Mouse (Mus musculus): ENCODE measurements around the gene Gm20219. TPM values are rescaled to one million over a fixed set of nuclear protein-coding genes. Genes with fewer than 3 reads are reported as not detected.

Gm20219 gene
- 0.28 TPM for polyA plus RNA-seq (2012; fragmentation: generic; extraction: Trizol)

DNA sequence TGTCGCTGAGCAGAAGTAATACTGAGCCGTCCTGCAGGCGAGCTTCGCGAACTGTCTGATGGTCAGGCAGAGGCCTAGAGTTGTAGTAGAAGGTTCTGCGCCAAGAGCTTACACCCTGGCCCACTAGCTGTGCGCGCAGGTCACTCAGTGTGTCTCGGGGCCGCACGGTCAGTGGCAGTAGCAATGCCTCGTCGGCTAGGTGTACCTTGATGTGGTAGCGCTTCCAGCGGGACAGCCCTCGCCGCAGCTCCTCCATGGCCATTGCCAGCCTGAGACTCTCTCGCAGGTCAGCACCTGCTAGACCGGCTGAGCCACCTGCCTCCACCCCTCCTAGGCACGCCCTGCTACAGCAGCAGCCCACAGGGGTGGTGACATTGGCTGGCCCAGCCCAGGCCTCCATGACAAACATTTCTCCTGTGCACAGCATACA lies at the start of gene Gm20219:
TSS of gene Gm20219 (minus strand) at position 266 of the 430 bp plus-strand sequence.
- Histone ChIP-seq H3K36me3 (ENCODE audit: control insufficient read depth, insufficient read depth) (no peaks in the 10 kb centered on the region), H3ac (ENCODE audit: control insufficient read depth, insufficient read length) (no peak within 1 kb of the TSS), H3K27me3 (ENCODE audit: control insufficient read depth, insufficient read depth, insufficient read length) (no peaks in the 10 kb centered on the region), H3K4me2 (ENCODE audit: low read depth) (no peak within 1 kb of the TSS), H3K4me3 (no peak within 1 kb of the TSS), H3K79me2 (ENCODE audit: control insufficient read depth, insufficient read depth) (no peaks in the 10 kb centered on the region)
- TF ChIP-seq MYOG (IDR thresholded peaks at IDR 0.05; ENCODE audit: control insufficient read depth in 1 of 3, insufficient read depth in 1 of 3, insufficient read length in 2 of 3, low read depth in 2 of 3): no peak
- TF ChIP-seq POLR2AphosphoS2 (IDR thresholded peaks at IDR 0.05; ENCODE audit: insufficient read length, low read depth): peak; percentile 26

DNA sequence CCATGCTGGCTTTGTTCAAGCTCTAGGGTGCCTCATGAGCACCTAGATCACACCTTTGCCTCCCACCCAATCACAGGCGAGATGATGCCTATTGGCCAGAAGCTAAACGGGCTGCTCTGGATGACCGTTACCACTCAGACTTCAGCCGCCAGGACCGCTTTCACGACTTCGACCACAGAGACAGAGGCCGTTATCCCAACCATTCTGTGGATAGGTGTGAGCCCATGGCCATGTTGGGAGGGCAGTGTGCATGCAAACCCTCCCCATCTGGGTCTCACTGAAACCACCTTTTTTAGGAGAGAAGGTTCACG lies 49.8 kb upstream of the Gm20219 start:
- H3K27me3 ChIP-seq (ENCODE audit: control insufficient read depth, insufficient read depth, insufficient read length): no peaks in the 10 kb centered on the region
- no peak overlapping the region for H3ac ChIP-seq (ENCODE audit: control insufficient read depth, insufficient read length)
- no peak overlapping the region for H3K4me3 ChIP-seq
- H3K79me2 ChIP-seq (ENCODE audit: control insufficient read depth, insufficient read depth): peaks cover 17% of the 10 kb centered on the region
- peaks cover 53% of the 10 kb centered on the region for H3K36me3 ChIP-seq (ENCODE audit: control insufficient read depth, insufficient read depth)
- TF ChIP-seq TCF12 (IDR thresholded peaks at IDR 0.05; ENCODE audit: insufficient read depth, poor library complexity, severe bottlenecking): no peak
- peak; percentile 35 for TF ChIP-seq POLR2AphosphoS2 (IDR thresholded peaks at IDR 0.05; ENCODE audit: insufficient read length, low read depth)
- no peak overlapping the region for H3K4me2 ChIP-seq (ENCODE audit: low read depth)

DNA sequence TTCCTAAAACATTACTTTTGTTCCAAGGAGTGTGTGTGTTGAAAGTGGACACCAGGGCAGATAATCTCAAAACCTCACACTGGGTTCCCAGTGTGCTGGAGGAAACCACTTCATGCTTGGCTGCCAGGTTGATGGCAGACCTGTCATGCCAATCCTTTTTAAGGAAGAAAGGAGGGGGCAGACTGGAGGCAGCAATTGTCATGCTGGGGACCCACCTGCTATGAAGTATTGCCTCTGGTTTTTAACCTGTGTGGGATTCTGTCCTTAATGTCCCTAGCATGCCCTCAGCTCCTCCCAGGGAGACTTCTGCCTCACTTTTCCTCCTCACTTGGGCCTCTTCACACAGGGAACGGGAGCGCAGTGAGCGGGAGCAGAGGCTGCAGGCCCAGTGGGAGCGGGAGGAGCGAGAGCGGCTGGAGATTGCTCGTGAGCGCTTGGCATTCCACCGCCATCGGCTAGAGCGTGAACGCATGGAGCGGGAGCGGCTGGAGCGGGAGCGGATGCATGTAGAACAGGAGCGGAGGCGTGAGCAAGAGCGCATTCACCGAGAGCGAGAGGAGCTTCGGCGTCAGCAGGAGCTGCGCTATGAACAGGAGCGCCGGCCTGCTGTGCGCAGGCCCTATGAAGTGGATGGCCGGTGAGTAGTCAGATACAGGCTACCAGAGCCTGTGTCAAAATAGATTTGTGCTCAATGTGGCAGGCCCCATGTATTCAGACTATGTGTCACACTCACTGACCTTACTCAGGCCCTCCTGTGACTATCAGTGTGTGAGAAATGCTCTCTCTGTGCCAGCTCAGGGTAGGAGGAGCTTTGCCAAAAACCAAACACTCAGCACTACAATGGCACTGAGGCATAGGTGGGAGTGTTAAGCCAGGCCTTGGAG lies 49.2 kb upstream of the Gm20219 start:
- TF ChIP-seq POLR2A (IDR thresholded peaks at IDR 0.05; ENCODE audit: insufficient read length, low read depth): peak; percentile 15
- no peak for TF ChIP-seq TCF3 (IDR thresholded peaks at IDR 0.05; ENCODE audit: insufficient read length, low read depth)
- TF ChIP-seq E2F4 (IDR thresholded peaks at IDR 0.05; ENCODE audit: insufficient read depth): no peak
- no peak overlapping the region for H3K4me2 ChIP-seq (ENCODE audit: low read depth)
- no peaks in the 10 kb centered on the region for H3K27me3 ChIP-seq (ENCODE audit: control insufficient read depth, insufficient read depth, insufficient read length)
- H3K79me2 ChIP-seq (ENCODE audit: control insufficient read depth, insufficient read depth): peaks cover 11% of the 10 kb centered on the region
- no peak overlapping the region for H3ac ChIP-seq (ENCODE audit: control insufficient read depth, insufficient read length)
- no peak overlapping the region for H3K4me3 ChIP-seq
- peaks cover 53% of the 10 kb centered on the region for H3K36me3 ChIP-seq (ENCODE audit: control insufficient read depth, insufficient read depth)

DNA sequence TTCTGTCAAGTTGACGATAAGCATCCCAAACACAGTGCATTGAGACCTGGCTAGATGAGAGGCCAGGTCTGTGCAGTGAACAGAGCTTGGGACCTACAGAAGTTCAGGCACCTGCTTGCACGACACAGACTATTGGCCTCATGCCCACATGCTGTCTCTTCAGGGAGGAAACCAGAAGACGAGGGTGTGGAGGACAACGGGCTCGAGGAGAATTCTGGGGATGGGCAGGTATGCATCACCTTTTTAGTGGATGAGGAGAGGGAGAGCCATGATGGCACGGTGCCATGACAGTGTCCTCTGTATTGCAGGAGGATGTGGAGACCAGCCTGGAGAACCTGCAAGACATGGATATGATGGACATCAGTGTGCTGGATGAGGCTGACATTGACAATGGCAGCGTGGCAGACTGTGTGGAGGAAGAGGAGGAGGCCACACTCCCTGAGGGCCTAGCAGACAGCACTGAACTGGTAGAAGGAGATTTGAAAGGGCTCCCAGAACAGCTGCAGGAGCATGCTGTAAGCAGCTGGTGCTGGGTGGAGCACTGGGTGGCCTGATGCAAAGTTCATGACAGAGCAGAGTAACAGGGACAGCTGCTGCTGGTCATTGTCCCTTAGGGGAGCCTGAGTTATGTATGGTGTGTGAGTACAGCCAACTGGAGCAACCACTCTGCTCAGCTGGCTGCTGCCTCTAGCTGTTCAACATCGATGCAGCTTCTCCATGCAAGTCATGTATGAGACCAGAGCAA lies 39.5 kb upstream of the Gm20219 start:
- Histone ChIP-seq H3K4me3 (no peak overlapping the region), H3K36me3 (ENCODE audit: control insufficient read depth, insufficient read depth) (peaks cover 65% of the 10 kb centered on the region)

DNA sequence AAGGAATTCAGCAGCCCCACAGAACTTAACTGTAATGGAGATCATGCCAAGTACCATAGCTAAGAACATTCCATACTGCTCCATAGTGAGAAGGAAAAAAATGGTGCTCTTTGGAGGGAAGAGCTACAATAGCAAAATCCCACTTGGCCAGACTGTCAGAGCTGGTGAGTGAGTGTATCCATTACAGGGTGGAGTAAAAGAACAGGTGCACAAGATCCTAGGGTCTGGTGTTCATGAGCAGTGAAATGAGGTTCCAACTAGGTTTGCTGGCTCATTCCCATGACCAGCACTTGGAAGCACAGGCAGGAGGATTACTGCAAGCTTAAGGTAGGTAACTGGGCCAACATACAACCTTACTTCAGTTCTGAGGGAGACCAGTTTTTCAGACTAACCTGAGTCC lies 38.4 kb upstream of the Gm20219 start:
- Histone ChIP-seq H3ac (ENCODE audit: control insufficient read depth, insufficient read length) (no peak overlapping the region), H3K4me3 (no peak overlapping the region), H3K79me2 (ENCODE audit: control insufficient read depth, insufficient read depth) (peaks cover 89% of the 10 kb centered on the region), H3K36me3 (ENCODE audit: control insufficient read depth, insufficient read depth) (peaks cover 61% of the 10 kb centered on the region), H3K27me3 (ENCODE audit: control insufficient read depth, insufficient read depth, insufficient read length) (no peaks in the 10 kb centered on the region), H3K4me2 (ENCODE audit: low read depth) (peak overlapping the region; percentile 50)
- peak in 2 of 3 experiments; percentile 41 to 64 for TF ChIP-seq MYOG (IDR thresholded peaks at IDR 0.05; ENCODE audit: control insufficient read depth in 1 of 3, insufficient read depth in 1 of 3, insufficient read length in 2 of 3, low read depth in 2 of 3)
- peak in 2 of 3 experiments; percentile 51 to 86 for TF ChIP-seq MYOD1 (IDR thresholded peaks at IDR 0.05; ENCODE audit: control insufficient read depth in 1 of 3, insufficient read length in 2 of 3, low read depth in 2 of 3)
- TF ChIP-seq MAX (IDR thresholded peaks at IDR 0.05; ENCODE audit: low read depth): no peak
- peak; percentile 48 for TF ChIP-seq TCF12 (IDR thresholded peaks at IDR 0.05; ENCODE audit: insufficient read depth, poor library complexity, severe bottlenecking)

More for the DNA sequence above, 39.5 kb upstream of the Gm20219 start:
- TF ChIP-seq USF1 (IDR thresholded peaks at IDR 0.05; ENCODE audit: low read depth) (no peak), MYOD1 (IDR thresholded peaks at IDR 0.05; ENCODE audit: control insufficient read depth in 1 of 3, insufficient read length in 2 of 3, low read depth in 2 of 3) (peak; percentile 99 to 100 (median 100)), REST (IDR thresholded peaks at IDR 0.05; ENCODE audit: insufficient read depth, insufficient read length) (no peak), MYOG (IDR thresholded peaks at IDR 0.05; ENCODE audit: control insufficient read depth in 1 of 3, insufficient read depth in 1 of 3, insufficient read length in 2 of 3, low read depth in 2 of 3) (peak; percentile 99 to 100 (median 100)), CEBPB (IDR thresholded peaks at IDR 0.05; ENCODE audit: insufficient read depth, poor library complexity, severe bottlenecking) (peak; percentile 45; the same call in 1 of the 2 replicates), TCF12 (IDR thresholded peaks at IDR 0.05; ENCODE audit: insufficient read depth, poor library complexity, severe bottlenecking) (peak; percentile 99), POLR2A (IDR thresholded peaks at IDR 0.05; ENCODE audit: insufficient read length, low read depth) (peak; percentile 61), SRF (IDR thresholded peaks at IDR 0.05; ENCODE audit: control insufficient read depth, insufficient read length, low read depth) (no peak), POLR2AphosphoS2 (IDR thresholded peaks at IDR 0.05; ENCODE audit: insufficient read length, low read depth) (peak; percentile 43), MAX (IDR thresholded peaks at IDR 0.05; ENCODE audit: low read depth) (no peak), E2F4 (IDR thresholded peaks at IDR 0.05; ENCODE audit: insufficient read depth) (no peak), TCF3 (IDR thresholded peaks at IDR 0.05; ENCODE audit: insufficient read length, low read depth) (peak; percentile 97)
- Histone ChIP-seq H3K4me2 (ENCODE audit: low read depth) (peak overlapping the region; percentile 63), H3K27me3 (ENCODE audit: control insufficient read depth, insufficient read depth, insufficient read length) (no peaks in the 10 kb centered on the region), H3K79me2 (ENCODE audit: control insufficient read depth, insufficient read depth) (peaks cover 77% of the 10 kb centered on the region), H3ac (ENCODE audit: control insufficient read depth, insufficient read length) (no peak overlapping the region)
